Mouse (Mus musculus) limb, embryonic 15.5 days (tissue): ENCODE results near the gene Acsl5. TPM values are rescaled to one million over a fixed set of nuclear protein-coding genes. Genes with fewer than 3 reads are reported as not detected.

ENCODE experiments used
- ATAC-seq: fragments of 200-750 bp; cut with Nextera tagmentation; 2 replicates; pipeline ENCODE4 v1.8.0; 2017; ENCODE audit warnings: low read depth, moderate TSS enrichment; ENCODE audit not compliant: insufficient number of reproducible peaks, low FRiP score, low TSS enrichment
- H3K27ac ChIP-seq: fragments of 300-500 bp; sonication (generic); 2 replicates; pipeline ENCODE4 v1.5.1; 2015; ENCODE audit warnings: moderate library complexity, mild to moderate bottlenecking, inconsistent platforms
- H3K27me3 ChIP-seq: fragments of 300-500 bp; sonication (generic); 2 replicates; pipeline ENCODE4 v1.6.1; 2015; ENCODE audit warnings: inconsistent platforms
- H3K36me3 ChIP-seq: fragments of 300-500 bp; sonication (generic); 2 replicates; pipeline ENCODE4 v1.6.1; 2015; ENCODE audit warnings: inconsistent platforms
- H3K4me1 ChIP-seq: fragments of 300-500 bp; sonication (generic); 2 replicates; pipeline ENCODE4 v1.6.1; 2015; ENCODE audit warnings: inconsistent platforms
- H3K4me2 ChIP-seq: fragments of 300-500 bp; sonication (generic); 2 replicates; pipeline ENCODE4 v1.6.1; 2015; ENCODE audit warnings: mild to moderate bottlenecking, inconsistent platforms
- H3K4me3 ChIP-seq: fragments of 300-500 bp; sonication (generic); 2 replicates; pipeline ENCODE4 v1.5.1; 2015; ENCODE audit warnings: mild to moderate bottlenecking, inconsistent platforms
- H3K9ac ChIP-seq: fragments of 300-500 bp; sonication (generic); 2 replicates; pipeline ENCODE4 v1.6.1; 2015; ENCODE audit warnings: inconsistent platforms
- H3K9me3 ChIP-seq: fragments of 300-500 bp; sonication (generic); 2 replicates; pipeline ENCODE4 v1.6.1; 2016; ENCODE audit warnings: inconsistent platforms
- WGBS: fragments of 180-500 bp; shearing (Covaris S2); methylation state at CpG from one replicate; pipeline ENCODE4 v1.1.7; 2015; 5-methylcytosine and 5-hydroxymethylcytosine counted together
- polyA plus RNA-seq: library from polyadenylated mRNA; unstranded; fragments of >200 nt; fragmentation: Nextera tagmentation; extraction: Ambion mirVana; gene quantifications from 2 replicates; pipeline ENCODE4 v1.2.1, GENCODE M21; 2015

Acsl5 gene
- polyA plus RNA-seq, 1 experiment from 2014 or later, result 55.1 TPM

DNA sequence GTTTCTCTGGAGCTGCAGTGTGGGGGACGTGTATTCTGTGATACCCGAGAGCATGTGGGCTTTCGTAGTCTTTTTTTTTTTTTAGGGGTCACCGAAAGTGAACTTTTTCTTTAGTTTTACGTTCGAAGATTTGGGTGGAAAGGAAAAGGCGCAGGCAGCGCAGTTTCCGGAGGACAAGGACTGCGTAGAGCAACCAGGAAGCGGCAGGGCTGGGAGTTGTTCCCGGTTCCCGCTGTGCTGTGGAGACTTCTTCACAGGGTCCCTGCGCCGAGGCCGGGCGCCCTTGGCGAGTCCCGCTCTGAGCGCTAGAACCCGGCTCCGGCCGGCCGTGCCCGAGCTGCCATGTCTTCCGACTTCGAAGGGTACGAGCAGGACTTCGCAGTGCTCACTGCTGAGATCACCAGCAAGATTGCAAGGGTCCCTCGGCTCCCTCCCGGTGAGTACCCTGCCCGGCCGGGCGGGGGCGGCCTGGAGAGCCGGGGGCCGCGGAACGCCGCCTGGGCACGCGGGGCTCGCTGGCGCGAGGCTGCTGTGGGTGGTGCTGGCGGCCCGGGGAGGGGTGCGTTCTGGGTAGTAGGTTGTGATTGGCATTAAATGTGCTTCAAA is 64.5 kb downstream of the Acsl5 start, which contains the start of gene Vti1a:
Gene Vti1a (plus strand): TSS at position 187 of the 606 bp plus-strand sequence.
- under 1% methylated on average over 48 of the region's 48 CpGs for WGBS

DNA sequence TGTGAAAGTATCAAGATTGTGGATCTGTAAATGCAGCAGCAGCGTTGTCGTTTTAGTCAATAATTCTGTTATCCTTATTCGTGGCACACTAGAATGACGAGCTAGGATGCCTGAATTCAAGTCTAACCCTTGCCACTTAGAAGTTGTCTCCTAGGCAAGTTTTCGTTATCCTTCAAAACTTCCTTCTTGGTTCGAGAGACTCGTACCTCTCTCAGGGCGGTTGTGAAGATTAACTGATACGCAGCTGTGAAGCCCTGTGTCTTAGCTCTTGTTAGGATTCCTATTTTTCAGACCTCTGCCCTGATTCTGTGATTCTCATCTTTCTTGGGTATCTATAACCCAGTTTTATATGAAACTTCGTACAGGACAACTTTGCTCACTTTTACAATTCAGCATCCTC is 65.2 kb downstream of the Acsl5 start:
- H3K36me3 ChIP-seq, result peaks cover 10% of the 10 kb centered on the region
- no peaks in the 10 kb centered on the region for H3K27me3 ChIP-seq
- peak overlapping the region; percentile 86 for H3K4me3 ChIP-seq
- peak overlapping the region; percentile 77 for H3K4me2 ChIP-seq
- H3K9ac ChIP-seq, result no peak overlapping the region
- peaks cover 18% of the 10 kb centered on the region for H3K4me1 ChIP-seq
- WGBS, result 56% methylated on average over 10 of the region's 10 CpGs
- no peak for ATAC-seq
- H3K27ac ChIP-seq, result no peak overlapping the region
- H3K9me3 ChIP-seq, result no peaks in the 10 kb centered on the region

More for the DNA sequence above, 64.5 kb downstream of the Acsl5 start, which contains the start of gene Vti1a:
- Histone ChIP-seq H3K4me3 (peak within 1 kb of the TSS; percentile 86), H3K27ac (peak within 1 kb of the TSS; percentile 91), H3K27me3 (no peaks in the 10 kb centered on the region), H3K36me3 (peaks cover 16% of the 10 kb centered on the region), H3K4me2 (peak within 1 kb of the TSS; percentile 77), H3K4me1 (peaks cover 18% of the 10 kb centered on the region), H3K9me3 (no peaks in the 10 kb centered on the region), H3K9ac (peak within 1 kb of the TSS; percentile 78)
- peak; percentile 78 for ATAC-seq

DNA sequence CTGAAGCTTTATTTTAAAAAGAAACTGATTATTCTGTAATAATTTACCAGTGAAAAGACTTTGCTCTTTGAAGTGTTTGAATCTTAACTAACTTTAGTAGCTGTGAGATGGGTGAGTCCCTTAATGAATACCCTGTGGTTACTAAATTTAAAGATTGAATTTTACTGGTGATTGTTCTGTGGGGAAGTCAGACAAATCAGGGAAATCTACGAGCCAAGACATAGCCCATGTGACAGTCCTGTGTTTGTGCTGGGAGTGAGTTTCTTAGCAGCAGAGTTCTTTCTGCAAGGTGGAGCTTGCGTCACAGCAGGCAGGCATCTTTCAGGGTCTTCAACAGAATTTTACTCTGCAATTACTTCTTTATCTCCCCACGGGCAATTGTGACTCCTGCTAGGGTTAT is 67.3 kb downstream of the Acsl5 start:
- H3K4me3 ChIP-seq, result no peak overlapping the region
- peaks cover 18% of the 10 kb centered on the region for H3K36me3 ChIP-seq
- H3K27ac ChIP-seq, result no peak overlapping the region
- H3K4me1 ChIP-seq, result peaks cover 18% of the 10 kb centered on the region
- H3K27me3 ChIP-seq, result no peaks in the 10 kb centered on the region
- ATAC-seq, result no peak
- H3K9ac ChIP-seq, result no peak overlapping the region
- 72% methylated on average over 3 of the region's 3 CpGs for WGBS
- H3K4me2 ChIP-seq, result no peak overlapping the region
- H3K9me3 ChIP-seq, result no peaks in the 10 kb centered on the region

DNA sequence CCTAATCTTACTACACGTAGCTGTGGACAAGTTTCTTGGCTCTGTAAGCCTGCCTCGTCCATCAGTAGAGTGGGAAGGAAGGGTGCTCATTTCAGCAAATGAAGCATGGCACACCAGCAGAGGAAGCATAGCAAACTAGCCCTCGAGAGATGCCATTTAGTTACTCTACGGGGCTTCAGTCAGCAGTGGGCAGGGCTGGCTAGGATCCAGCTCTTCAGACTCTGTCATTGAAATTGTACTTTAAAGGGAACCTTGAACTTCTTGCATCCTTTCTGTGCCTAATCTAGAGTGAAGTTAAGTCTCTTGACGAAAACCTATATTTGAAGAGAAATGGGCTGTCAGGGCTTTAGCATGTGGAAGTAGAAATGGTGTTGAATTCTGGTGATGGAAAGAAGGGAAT is 67.8 kb downstream of the Acsl5 start:
- no peak for ATAC-seq
- Histone ChIP-seq H3K4me2 (no peak overlapping the region), H3K36me3 (peaks cover 18% of the 10 kb centered on the region), H3K27me3 (no peaks in the 10 kb centered on the region), H3K4me1 (peaks cover 16% of the 10 kb centered on the region), H3K9me3 (no peaks in the 10 kb centered on the region), H3K27ac (no peak overlapping the region), H3K4me3 (no peak overlapping the region), H3K9ac (no peak overlapping the region)
- 69% methylated on average over 5 of the region's 5 CpGs for WGBS

DNA sequence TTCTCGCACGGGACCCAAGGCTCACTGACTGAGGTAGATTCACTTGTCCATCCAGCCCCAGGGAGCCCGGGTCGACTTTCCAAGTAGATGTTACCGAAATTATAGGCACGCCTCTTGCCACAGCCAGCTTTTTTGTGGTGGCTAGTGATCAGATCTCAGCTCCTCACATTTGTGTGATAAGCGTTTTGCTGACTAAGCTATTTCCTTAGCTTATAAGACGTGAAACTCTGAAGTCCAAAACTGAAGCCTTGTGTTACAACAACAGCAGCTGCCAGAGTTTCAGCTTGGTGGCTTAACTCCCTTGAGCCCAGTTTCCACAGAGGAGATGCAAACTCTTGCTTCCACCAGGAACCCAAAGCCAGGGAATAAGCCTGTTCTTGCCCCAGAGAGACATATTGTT is 70.9 kb downstream of the Acsl5 start:
- Histone ChIP-seq H3K4me2 (no peak overlapping the region), H3K4me3 (no peak overlapping the region), H3K9ac (no peak overlapping the region), H3K4me1 (no peaks in the 10 kb centered on the region), H3K27ac (no peak overlapping the region), H3K27me3 (no peaks in the 10 kb centered on the region), H3K36me3 (peaks cover 20% of the 10 kb centered on the region), H3K9me3 (no peaks in the 10 kb centered on the region)
- no peak for ATAC-seq
- 90% methylated on average over 8 of the region's 8 CpGs for WGBS

DNA sequence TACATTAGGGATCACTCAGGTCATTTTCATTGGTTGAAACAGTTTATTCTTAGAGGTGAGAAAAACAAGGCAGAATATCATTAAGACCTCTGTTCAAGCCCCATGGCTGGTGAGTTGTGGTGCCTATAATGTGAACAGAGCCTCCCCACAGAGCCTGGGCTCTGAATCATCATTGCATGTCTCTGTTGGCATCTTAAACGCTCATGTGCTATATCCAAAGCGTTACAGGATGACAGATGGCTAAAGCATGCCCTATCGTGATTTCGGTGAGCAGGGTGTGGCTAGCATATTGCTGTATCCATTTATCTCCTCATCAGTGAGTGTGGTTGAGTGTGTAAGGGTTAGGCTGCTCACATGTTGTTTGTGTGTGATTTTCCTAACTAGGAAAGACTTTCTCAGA is 75.8 kb downstream of the Acsl5 start:
- no peak overlapping the region for H3K4me2 ChIP-seq
- no peaks in the 10 kb centered on the region for H3K9me3 ChIP-seq
- no peak overlapping the region for H3K9ac ChIP-seq
- H3K4me1 ChIP-seq, result no peaks in the 10 kb centered on the region
- no peak for ATAC-seq
- H3K27me3 ChIP-seq, result no peaks in the 10 kb centered on the region
- H3K36me3 ChIP-seq, result peaks cover 50% of the 10 kb centered on the region
- H3K4me3 ChIP-seq, result no peak overlapping the region
- WGBS, result 79% methylated on average over 4 of the region's 4 CpGs
- no peak overlapping the region for H3K27ac ChIP-seq

DNA sequence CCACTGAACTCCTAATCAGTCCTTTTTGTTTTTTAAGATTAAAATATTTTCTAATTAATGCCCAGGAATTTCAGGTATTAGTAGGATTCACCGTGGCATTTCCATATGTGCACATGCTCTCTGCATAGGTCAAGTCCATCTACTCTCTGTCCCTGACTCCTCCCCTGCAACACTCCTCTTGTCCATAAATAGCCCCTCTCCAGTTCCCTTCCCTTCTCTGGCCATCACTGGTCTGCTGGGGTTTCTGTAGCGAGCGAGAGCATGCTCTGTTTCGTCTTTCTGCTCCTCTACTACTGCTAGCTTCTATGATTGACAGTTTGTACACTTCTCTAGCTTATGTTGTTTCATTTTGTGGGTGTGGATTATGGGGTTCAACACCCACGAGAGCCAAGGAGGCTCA is 80.0 kb downstream of the Acsl5 start:
- WGBS, result 89% methylated on average over 5 of the region's 5 CpGs
- Histone ChIP-seq H3K36me3 (peaks cover 32% of the 10 kb centered on the region), H3K4me3 (no peak overlapping the region), H3K4me2 (no peak overlapping the region), H3K27me3 (no peaks in the 10 kb centered on the region), H3K9ac (no peak overlapping the region), H3K9me3 (no peaks in the 10 kb centered on the region), H3K27ac (no peak overlapping the region), H3K4me1 (0 out of 2 replicates have a peak, but pooled peaks cover 3% of the 10 kb centered on the region)
- ATAC-seq, result no peak

DNA sequence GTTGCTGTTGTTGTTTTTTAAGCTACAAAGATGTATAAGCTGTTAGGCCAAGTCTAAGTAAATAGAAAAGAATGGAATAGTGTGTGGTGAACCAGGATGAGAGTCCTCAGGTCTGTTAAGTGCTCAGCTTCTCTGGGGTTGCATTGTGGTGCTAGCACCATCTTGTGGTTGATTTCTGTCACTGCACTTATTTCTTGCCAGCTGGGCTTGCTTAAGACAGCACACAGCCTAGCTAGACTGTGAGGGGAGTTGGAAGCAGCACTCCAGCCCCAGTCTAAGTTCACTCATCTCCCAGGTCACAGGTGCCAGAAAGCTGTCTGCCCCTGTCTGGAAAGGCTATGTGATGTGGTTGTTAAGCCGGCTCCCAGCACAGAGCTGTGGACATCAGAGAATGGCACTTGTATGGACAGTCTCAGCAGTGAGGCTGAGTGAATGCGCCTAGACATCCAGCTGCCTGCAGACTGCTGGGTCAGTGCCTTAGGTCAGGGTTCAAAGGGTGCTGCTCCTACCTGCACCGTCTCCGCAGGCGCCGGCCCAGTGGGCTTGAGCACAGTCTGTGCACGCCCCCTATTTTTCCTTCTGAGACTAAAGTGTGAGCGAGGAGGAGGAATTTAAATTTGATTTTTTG is 81.0 kb downstream of the Acsl5 start:
- WGBS, result 92% methylated on average over 8 of the region's 8 CpGs
- H3K9me3 ChIP-seq, result no peaks in the 10 kb centered on the region
- H3K27ac ChIP-seq, result no peak overlapping the region
- no peak overlapping the region for H3K4me2 ChIP-seq
- no peaks in the 10 kb centered on the region for H3K27me3 ChIP-seq
- peak; percentile 75; the same call in 1 of the 2 replicates for ATAC-seq
- peaks cover 3% of the 10 kb centered on the region; the same call in 1 of the 2 replicates for H3K4me1 ChIP-seq
- no peak overlapping the region for H3K4me3 ChIP-seq
- peaks cover 32% of the 10 kb centered on the region for H3K36me3 ChIP-seq
- H3K9ac ChIP-seq, result no peak overlapping the region

DNA sequence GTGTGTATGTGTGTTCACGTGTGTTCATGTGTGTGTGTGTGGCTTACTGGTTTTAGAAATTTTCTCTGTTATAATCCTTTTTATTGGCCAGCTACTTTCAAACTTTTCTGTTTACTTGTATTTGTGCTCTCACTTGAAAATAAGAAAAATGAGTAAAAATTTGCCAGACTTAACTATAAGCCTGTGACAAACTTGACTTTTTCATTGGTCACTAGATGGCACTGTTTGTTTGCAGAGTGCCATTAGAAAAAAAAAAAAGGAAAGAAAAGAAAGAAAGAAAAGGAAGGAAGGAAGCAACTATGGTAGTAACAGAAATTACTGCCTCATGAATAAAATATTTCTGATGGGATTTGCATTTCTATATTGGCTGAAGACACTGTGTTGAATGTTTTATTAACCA is 84.1 kb downstream of the Acsl5 start:
- Histone ChIP-seq H3K4me2 (no peak overlapping the region), H3K27ac (no peak overlapping the region), H3K9me3 (no peaks in the 10 kb centered on the region), H3K36me3 (0 out of 2 replicates have a peak, but pooled peaks cover 9% of the 10 kb centered on the region), H3K4me1 (peaks cover 8% of the 10 kb centered on the region), H3K27me3 (no peaks in the 10 kb centered on the region), H3K4me3 (no peak overlapping the region), H3K9ac (no peak overlapping the region)
- ATAC-seq, result no peak
- 88% methylated on average over 1 of the region's 1 CpGs for WGBS

DNA sequence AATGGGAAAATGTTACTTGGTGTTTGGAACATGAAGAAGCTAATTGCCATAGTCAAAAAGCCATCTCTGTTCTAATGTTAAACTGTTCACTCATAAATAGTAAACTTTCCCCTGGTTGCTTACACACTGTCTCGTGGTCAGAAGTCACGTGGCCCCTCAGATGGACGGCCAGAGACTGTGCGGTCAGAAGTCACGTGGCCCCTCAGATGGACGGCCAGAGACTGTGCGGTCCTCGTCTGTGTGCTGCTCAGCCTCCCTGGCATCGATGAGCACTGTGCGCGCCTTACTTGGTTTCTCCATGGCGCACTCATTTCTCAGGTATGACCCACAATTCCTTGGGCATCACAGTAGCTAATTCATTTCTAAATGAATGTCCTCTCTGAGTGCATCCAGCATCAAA is 84.7 kb downstream of the Acsl5 start:
- 88% methylated on average over 12 of the region's 12 CpGs for WGBS
- Histone ChIP-seq H3K4me1 (peaks cover 8% of the 10 kb centered on the region), H3K4me3 (no peak overlapping the region), H3K9ac (no peak overlapping the region), H3K27ac (no peak overlapping the region), H3K27me3 (no peaks in the 10 kb centered on the region), H3K36me3 (peaks cover 5% of the 10 kb centered on the region; the same call in 1 of the 2 replicates), H3K9me3 (no peaks in the 10 kb centered on the region), H3K4me2 (no peak overlapping the region)
- no peak for ATAC-seq

DNA sequence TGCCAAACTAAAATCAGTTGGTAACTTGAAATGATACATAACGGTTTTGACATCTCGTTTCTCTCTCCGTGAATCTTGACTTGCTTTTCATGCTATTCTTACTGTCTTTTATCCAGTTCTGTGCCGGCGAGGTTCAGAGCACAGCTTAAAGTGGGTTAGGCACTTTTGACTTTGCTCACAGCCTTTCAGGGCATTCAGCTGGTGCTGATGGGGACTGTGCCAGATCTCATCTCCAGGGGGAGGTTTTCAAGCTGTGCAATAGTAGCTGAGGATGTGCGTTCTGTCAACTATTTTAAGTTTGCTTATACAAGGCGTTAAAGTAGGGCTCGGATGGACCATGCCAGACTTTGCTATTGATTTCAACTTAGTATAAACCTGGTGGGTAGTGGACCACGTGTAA is 85.3 kb downstream of the Acsl5 start:
- 79% methylated on average over 9 of the region's 9 CpGs for WGBS
- H3K27me3 ChIP-seq, result no peaks in the 10 kb centered on the region
- H3K4me1 ChIP-seq, result peaks cover 13% of the 10 kb centered on the region
- no peak overlapping the region for H3K4me3 ChIP-seq
- H3K27ac ChIP-seq, result no peak overlapping the region
- H3K9me3 ChIP-seq, result no peaks in the 10 kb centered on the region
- H3K9ac ChIP-seq, result no peak overlapping the region
- no peaks in the 10 kb centered on the region; the same call in 1 of the 2 replicates for H3K36me3 ChIP-seq
- no peak for ATAC-seq
- no peak overlapping the region for H3K4me2 ChIP-seq

DNA sequence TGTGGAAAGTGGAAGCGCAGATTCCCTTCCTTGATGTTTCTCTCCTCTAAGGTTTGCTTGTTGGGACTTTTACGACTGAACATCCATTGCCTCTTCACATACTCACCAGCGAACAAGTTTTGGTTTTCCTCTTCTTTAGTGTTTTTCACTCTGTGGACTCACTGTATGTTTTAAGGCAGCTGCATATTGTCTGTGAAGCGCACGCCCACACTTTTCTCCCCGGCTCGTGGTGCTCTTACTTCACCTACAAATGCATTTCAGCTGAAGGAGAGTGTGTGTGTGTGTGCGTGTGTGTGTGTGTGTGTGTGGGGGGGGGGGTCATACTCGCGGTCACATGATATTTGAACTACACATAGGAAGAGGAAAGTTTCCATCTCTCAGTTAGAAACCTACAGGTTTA is 85.9 kb downstream of the Acsl5 start:
- WGBS, result 76% methylated on average over 10 of the region's 10 CpGs
- peaks cover 13% of the 10 kb centered on the region for H3K4me1 ChIP-seq
- ATAC-seq, result no peak
- no peak overlapping the region for H3K27ac ChIP-seq
- H3K4me3 ChIP-seq, result no peak overlapping the region
- H3K9ac ChIP-seq, result no peak overlapping the region
- no peaks in the 10 kb centered on the region; the same call in 1 of the 2 replicates for H3K36me3 ChIP-seq
- no peaks in the 10 kb centered on the region for H3K9me3 ChIP-seq
- H3K4me2 ChIP-seq, result no peak overlapping the region
- no peaks in the 10 kb centered on the region for H3K27me3 ChIP-seq
